Mouse (Mus musculus) intestine, postnatal 0 days (tissue): ENCODE data around the gene Wnk2. TPM values are rescaled to one million over a fixed set of nuclear protein-coding genes. Genes with fewer than 3 reads are reported as not detected.

ENCODE experiments used
- ATAC-seq: fragments of 200-750 bp; cut with Nextera tagmentation; 2 replicates; pipeline ENCODE4 v1.8.0; 2017; ENCODE audit warnings: mild to moderate bottlenecking, moderate TSS enrichment, moderate library complexity
- H3K27ac ChIP-seq: fragments of 300-500 bp; sonication (generic); 2 replicates; pipeline ENCODE4 v1.5.1; 2014; ENCODE audit warnings: mild to moderate bottlenecking, low read depth, low read length, moderate library complexity
- H3K27me3 ChIP-seq: fragments of 300-500 bp; sonication (generic); replicated peaks from 2 replicates; pipeline ENCODE4 v1.6.1; 2014; ENCODE audit warnings: low read length, mixed read lengths; ENCODE audit not compliant: control insufficient read depth, insufficient read depth
- H3K36me3 ChIP-seq: fragments of 300-500 bp; sonication (generic); 2 replicates; pipeline ENCODE4 v1.6.1; 2014; ENCODE audit warnings: mild to moderate bottlenecking, moderate library complexity; ENCODE audit not compliant: control insufficient read depth, insufficient read depth
- H3K4me1 ChIP-seq: fragments of 300-500 bp; sonication (generic); replicated peaks from 2 replicates; pipeline ENCODE4 v1.6.1; 2014; ENCODE audit warnings: antibody characterized with exemption, low read length, mixed read lengths; ENCODE audit not compliant: control insufficient read depth, insufficient read depth
- H3K4me2 ChIP-seq: fragments of 300-500 bp; sonication (generic); replicated peaks from 2 replicates; pipeline ENCODE4 v1.6.1; 2014; ENCODE audit warnings: low read depth, mild to moderate bottlenecking, moderate library complexity
- H3K4me3 ChIP-seq: fragments of 300-500 bp; sonication (generic); 2 replicates; pipeline ENCODE4 v1.5.1; 2014; ENCODE audit warnings: low read depth, low read length
- H3K9ac ChIP-seq: fragments of 300-500 bp; sonication (generic); 2 replicates; pipeline ENCODE4 v1.6.1; 2014; ENCODE audit warnings: mild to moderate bottlenecking, low read depth, low read length
- H3K9me3 ChIP-seq: fragments of 300-500 bp; sonication (generic); 2 replicates; pipeline ENCODE4 v1.6.1; 2016; ENCODE audit warnings: mixed run types; ENCODE audit not compliant: control insufficient read depth
- CTCF ChIP-seq: sonication (generic); IDR thresholded peaks from 2 replicates; pipeline ENCODE4 v1.5.1; 2016; ENCODE audit warnings: low read depth, mild to moderate bottlenecking, control low read depth, antibody characterized with exemption, moderate library complexity
- WGBS: fragments of 180-500 bp; shearing (Covaris S2); extraction: QIAGEN DNeasy Blood & Tissue Kit; methylation state at CpG from one replicate; pipeline ENCODE4 v1.1.7; 2014; 5-methylcytosine and 5-hydroxymethylcytosine counted together
- polyA plus RNA-seq: library from polyadenylated mRNA; unstranded; fragments of >200 nt; fragmentation: Nextera tagmentation; extraction: Ambion mirVana; gene quantifications from 2 replicates; pipeline ENCODE4 v1.2.1, GENCODE M21; 2015

Gene Wnk2
- polyA plus RNA-seq, 1 experiment from 2014 or later, result 1.7 TPM

GRCm38 (mm10) chr13:48996731-48997130 lies 151.1 kb downstream of the Wnk2 start:
- WGBS, result 89% methylated on average over 4 of the region's 4 CpGs
- H3K4me2 ChIP-seq, result no peak overlapping the region

GRCm38 (mm10) chr13:48994903-48995302 lies 152.9 kb downstream of the Wnk2 start:
- WGBS, result 36% methylated on average over 3 of the region's 3 CpGs
- H3K4me1 ChIP-seq, result no peaks in the 10 kb centered on the region
- no peak for TF ChIP-seq CTCF

More at GRCm38 (mm10) chr13:48996731-48997130, 151.1 kb downstream of the Wnk2 start:
- Histone ChIP-seq H3K4me1 (no peaks in the 10 kb centered on the region), H3K9me3 (no peaks in the 10 kb centered on the region), H3K9ac (no peak overlapping the region), H3K27ac (no peak overlapping the region), H3K4me3 (no peak overlapping the region), H3K27me3 (no peaks in the 10 kb centered on the region), H3K36me3 (no peaks in the 10 kb centered on the region)
- no peak for ATAC-seq
- no peak for TF ChIP-seq CTCF

GRCm38 (mm10) chr13:48992914-48993313 lies 154.9 kb downstream of the Wnk2 start:
- H3K4me2 ChIP-seq, result no peak overlapping the region
- no peaks in the 10 kb centered on the region for H3K4me1 ChIP-seq
- H3K9me3 ChIP-seq, result no peaks in the 10 kb centered on the region
- H3K9ac ChIP-seq, result no peak overlapping the region
- H3K4me3 ChIP-seq, result no peak overlapping the region
- TF ChIP-seq CTCF, result no peak
- no peak for ATAC-seq
- no peak overlapping the region for H3K27ac ChIP-seq
- no peaks in the 10 kb centered on the region for H3K36me3 ChIP-seq
- H3K27me3 ChIP-seq, result no peaks in the 10 kb centered on the region

More at GRCm38 (mm10) chr13:48994903-48995302, 152.9 kb downstream of the Wnk2 start:
- Histone ChIP-seq H3K9me3 (no peaks in the 10 kb centered on the region), H3K27ac (no peak overlapping the region), H3K27me3 (no peaks in the 10 kb centered on the region), H3K4me2 (no peak overlapping the region), H3K9ac (no peak overlapping the region), H3K4me3 (no peak overlapping the region), H3K36me3 (no peaks in the 10 kb centered on the region)
- ATAC-seq, result no peak

- ATAC-seq, result no peak
- H3K9ac ChIP-seq, result no peak overlapping the region
- H3K4me2 ChIP-seq, result no peak overlapping the region
- H3K27me3 ChIP-seq, result no peaks in the 10 kb centered on the region
- no peaks in the 10 kb centered on the region for H3K36me3 ChIP-seq
- no peaks in the 10 kb centered on the region for H3K4me1 ChIP-seq
- no peak overlapping the region for H3K27ac ChIP-seq
- WGBS, result 84% methylated on average over 2 of the region's 2 CpGs
- TF ChIP-seq CTCF, result no peak
- H3K4me3 ChIP-seq, result no peak overlapping the region
- H3K9me3 ChIP-seq, result no peaks in the 10 kb centered on the region
These were observed 157.7 kb downstream of the Wnk2 start for GRCm38 (mm10) chr13:48990138-48990537.

Other genes starting within 250 kb of the Wnk2 start
- 24.2 and 25.9 TPM in 2 replicates for gene Fam120a, start 180.0 kb downstream of the Wnk2 start, polyA plus RNA-seq
- 108 and 111 TPM in 2 replicates for gene Ninj1, start 39.5 kb upstream of the Wnk2 start, polyA plus RNA-seq
- gene Card19, start 68.0 kb upstream of the Wnk2 start, polyA plus RNA-seq, result 105 and 117 TPM in 2 replicates
- 0.65 and 1.3 TPM in 2 replicates for gene Susd3, start 100.7 kb upstream of the Wnk2 start, polyA plus RNA-seq
- 0.60 and 0.61 TPM in 2 replicates for gene Fgd3, start 172.3 kb upstream of the Wnk2 start, polyA plus RNA-seq
- gene Bicd2, start 193.6 kb upstream of the Wnk2 start, polyA plus RNA-seq, result 8.9 and 9.3 TPM in 2 replicates